Mouse (Mus musculus) lung, embryonic 16.5 days (tissue): Measurements from ENCODE around the gene Mettl26. TPM values are rescaled to one million over a fixed set of nuclear protein-coding genes. Genes with fewer than 3 reads are reported as not detected.
A peak's percentile ranks its signal among the peaks of the same experiment; 100 is the strongest.

Experiments used
- ATAC-seq: fragments of 200-750 bp; cut with Nextera tagmentation; 2 replicates; pipeline ENCODE4 v1.8.0; 2017; ENCODE audit warnings: low read depth, mild to moderate bottlenecking, moderate library complexity
- H3K27ac ChIP-seq: fragments of 300-500 bp; sonication (generic); 2 replicates; pipeline ENCODE4 v1.5.1; 2014; ENCODE audit warnings: mild to moderate bottlenecking, control low read depth, low read length
- H3K27me3 ChIP-seq: fragments of 300-500 bp; sonication (generic); 2 replicates; pipeline ENCODE4 v1.6.1; 2014; ENCODE audit warnings: low read depth, low read length, mixed read lengths; ENCODE audit not compliant: control insufficient read depth, insufficient read depth
- H3K36me3 ChIP-seq: fragments of 300-500 bp; sonication (generic); 2 replicates; pipeline ENCODE4 v1.6.1; 2014; ENCODE audit warnings: low read length; ENCODE audit not compliant: control insufficient read depth, insufficient read depth
- H3K4me1 ChIP-seq: fragments of 300-500 bp; sonication (generic); replicated peaks from 2 replicates; pipeline ENCODE4 v1.6.1; 2014; ENCODE audit warnings: low read length, mixed read lengths; ENCODE audit not compliant: control insufficient read depth, insufficient read depth
- H3K4me2 ChIP-seq: fragments of 300-500 bp; sonication (generic); 2 replicates; pipeline ENCODE4 v1.6.1; 2014; ENCODE audit warnings: low read depth, low read length, control low read depth
- H3K4me3 ChIP-seq: fragments of 300-500 bp; sonication (generic); 2 replicates; pipeline ENCODE4 v1.5.1; 2014; ENCODE audit warnings: mild to moderate bottlenecking, low read length, control low read depth
- H3K9ac ChIP-seq: fragments of 300-500 bp; sonication (generic); 2 replicates; pipeline ENCODE4 v1.6.1; 2014; ENCODE audit warnings: low read length, control low read depth
- H3K9me3 ChIP-seq: fragments of 300-500 bp; sonication (generic); 2 replicates; pipeline ENCODE4 v1.6.1; 2016; ENCODE audit warnings: low read length; ENCODE audit not compliant: control insufficient read depth
- WGBS: fragments of 180-500 bp; shearing (Covaris S2); extraction: QIAGEN DNeasy Blood & Tissue Kit; methylation state at CpG from one replicate; pipeline ENCODE4 v1.1.7; 2014; 5-methylcytosine and 5-hydroxymethylcytosine counted together
- polyA plus RNA-seq: library from polyadenylated mRNA; unstranded; fragments of >200 nt; fragmentation: Nextera tagmentation; extraction: Ambion mirVana; gene quantifications from 2 replicates; pipeline ENCODE4 v1.2.1, GENCODE M21; 2015

The Mettl26 gene
- polyA plus RNA-seq, 1 experiment from 2014 or later = 54.2 TPM

GRCm38 (mm10) chr17:25830200-25830753 is 44.6 kb upstream of the Mettl26 start:
- WGBS = 82% methylated on average over 4 of the region's 4 CpGs
- Histone ChIP-seq H3K4me2 (no peak overlapping the region), H3K36me3 (peaks cover 14% of the 10 kb centered on the region), H3K4me3 (no peak overlapping the region), H3K27me3 (no peaks in the 10 kb centered on the region), H3K9me3 (no peaks in the 10 kb centered on the region), H3K27ac (no peak overlapping the region), H3K4me1 (peaks cover 45% of the 10 kb centered on the region), H3K9ac (no peak overlapping the region)
- no peak for ATAC-seq

- Histone ChIP-seq H3K4me2 (peak overlapping the region; percentile 91), H3K27me3 (no peaks in the 10 kb centered on the region), H3K27ac (no peak overlapping the region), H3K36me3 (peaks cover 14% of the 10 kb centered on the region), H3K4me3 (peak overlapping the region; percentile 85; the same call in 1 of the 2 replicates), H3K4me1 (peaks cover 51% of the 10 kb centered on the region), H3K9me3 (no peaks in the 10 kb centered on the region), H3K9ac (no peak overlapping the region)
- ATAC-seq = no peak
- 81% methylated on average over 14 of the region's 14 CpGs for WGBS
These were observed 44.0 kb upstream of the Mettl26 start for GRCm38 (mm10) chr17:25830806-25831431.

GRCm38 (mm10) chr17:25831451-25832281 is 43.2 kb upstream of the Mettl26 start:
- no peak for ATAC-seq
- H3K36me3 ChIP-seq = peaks cover 14% of the 10 kb centered on the region
- no peaks in the 10 kb centered on the region for H3K27me3 ChIP-seq
- peak overlapping the region; percentile 90 for H3K9ac ChIP-seq
- peak overlapping the region; percentile 89 for H3K27ac ChIP-seq
- peak overlapping the region; percentile 85 for H3K4me3 ChIP-seq
- WGBS = 46% methylated on average over 21 of the region's 21 CpGs
- H3K9me3 ChIP-seq = no peaks in the 10 kb centered on the region
- H3K4me2 ChIP-seq = peak overlapping the region; percentile 91
- H3K4me1 ChIP-seq = peaks cover 57% of the 10 kb centered on the region

- Histone ChIP-seq H3K27me3 (no peaks in the 10 kb centered on the region), H3K9me3 (no peaks in the 10 kb centered on the region), H3K36me3 (peaks cover 14% of the 10 kb centered on the region), H3K27ac (peak overlapping the region; percentile 93), H3K4me2 (peak overlapping the region; percentile 91), H3K9ac (peak overlapping the region; percentile 90), H3K4me1 (peaks cover 64% of the 10 kb centered on the region), H3K4me3 (peak overlapping the region; percentile 85)
- ATAC-seq = peak; percentile 93
- under 1% methylated on average over 75 of the region's 77 CpGs for whole genome bisulfite sequencing
These were observed 42.2 kb upstream of the Mettl26 start for GRCm38 (mm10) chr17:25832436-25833290.

GRCm38 (mm10) chr17:25833291-25833663 is 41.6 kb upstream of the Mettl26 start, which contains the start of gene Stub1:
Stub1 (minus strand) TSS chr17:25833404.
- Histone ChIP-seq H3K9ac (peak within 1 kb of the TSS; percentile 90), H3K4me3 (peak within 1 kb of the TSS; percentile 85), H3K27me3 (no peaks in the 10 kb centered on the region), H3K27ac (peak within 1 kb of the TSS; percentile 93), H3K9me3 (no peaks in the 10 kb centered on the region), H3K36me3 (peaks cover 16% of the 10 kb centered on the region), H3K4me2 (peak within 1 kb of the TSS; percentile 91), H3K4me1 (peaks cover 62% of the 10 kb centered on the region)
- under 1% methylated on average over 24 of the region's 24 CpGs for WGBS
- ATAC-seq = peak; percentile 75

- Histone ChIP-seq H3K4me1 (peaks cover 59% of the 10 kb centered on the region), H3K4me2 (peak overlapping the region; percentile 80), H3K36me3 (peaks cover 18% of the 10 kb centered on the region), H3K27me3 (no peaks in the 10 kb centered on the region), H3K4me3 (peak overlapping the region; percentile 85), H3K27ac (peak overlapping the region; percentile 93), H3K9ac (peak overlapping the region; percentile 85), H3K9me3 (no peaks in the 10 kb centered on the region)
- ATAC-seq = no peak
- whole genome bisulfite sequencing = 10% methylated on average over 6 of the region's 6 CpGs
These were observed 40.8 kb upstream of the Mettl26 start for GRCm38 (mm10) chr17:25833961-25834594.

- Histone ChIP-seq H3K4me2 (peak overlapping the region; percentile 80), H3K36me3 (peaks cover 24% of the 10 kb centered on the region), H3K9ac (peak overlapping the region; percentile 85), H3K27me3 (no peaks in the 10 kb centered on the region), H3K4me1 (peaks cover 56% of the 10 kb centered on the region), H3K9me3 (no peaks in the 10 kb centered on the region), H3K4me3 (peak overlapping the region; percentile 85), H3K27ac (0 out of 2 replicates have a peak overlapping the region, but pooled peaks have one; percentile 24)
- WGBS = 76% methylated on average over 12 of the region's 12 CpGs
- no peak for ATAC-seq
These were observed 40.2 kb upstream of the Mettl26 start for GRCm38 (mm10) chr17:25834595-25835222.

- Histone ChIP-seq H3K4me2 (no peak overlapping the region), H3K4me3 (no peak overlapping the region), H3K4me1 (peaks cover 52% of the 10 kb centered on the region), H3K36me3 (peaks cover 28% of the 10 kb centered on the region), H3K9me3 (no peaks in the 10 kb centered on the region), H3K9ac (no peak overlapping the region), H3K27me3 (no peaks in the 10 kb centered on the region), H3K27ac (no peak overlapping the region)
- no peak for ATAC-seq
- 88% methylated on average over 7 of the region's 7 CpGs for WGBS
These were observed 39.6 kb upstream of the Mettl26 start for GRCm38 (mm10) chr17:25835301-25835700.
